Mouse (Mus musculus) CH12.LX (cell line): ENCODE data around the gene Irx4.

ENCODE experiments used
- CTCF ChIP-seq, 2 experiments: IDR thresholded peaks in 1 of 2; conservative IDR thresholded peaks in 1 of 2; 2 replicates each; pipeline ENCODE4 v1.5.1; 2011 to 2012; ENCODE audit warnings: low read depth in 2 of 2, low read length in 2 of 2, improper control_type of control experiment in 1 of 2, inconsistent platforms in 1 of 2, mild to moderate bottlenecking in 1 of 2, moderate library complexity in 1 of 2
- KAT2A ChIP-seq: IDR thresholded peaks from 2 replicates; pipeline ENCODE4 v1.6.1; 2012; ENCODE audit warnings: low read length, improper control_type of control experiment, inconsistent platforms; ENCODE audit not compliant: insufficient replicate concordance
- MAX ChIP-seq: IDR thresholded peaks from 2 replicates; pipeline ENCODE4 v1.6.1; 2011; ENCODE audit warnings: low read length, improper control_type of control experiment
- NRF1 ChIP-seq: IDR thresholded peaks from 2 replicates; pipeline ENCODE4 v1.6.1; 2014; ENCODE audit warnings: low read depth, mild to moderate bottlenecking, inconsistent platforms, low read length, improper control_type of control experiment, moderate library complexity
- POLR2A ChIP-seq: IDR thresholded peaks from 2 replicates; pipeline ENCODE4 v1.6.1; 2011; ENCODE audit warnings: low read depth, mild to moderate bottlenecking, improper control_type of control experiment, low read length
- USF2 ChIP-seq: conservative IDR thresholded peaks from 2 replicates; pipeline ENCODE4 v1.6.1; 2011; ENCODE audit warnings: low read depth, low read length, improper control_type of control experiment
- ZMIZ1 ChIP-seq: IDR thresholded peaks from 2 replicates; pipeline ENCODE4 v1.6.1; 2012; ENCODE audit warnings: low read depth, mild to moderate bottlenecking, inconsistent platforms, low read length, improper control_type of control experiment

- TF ChIP-seq ZMIZ1 (no peak), KAT2A (no peak), CTCF (conservative IDR thresholded peaks at IDR 0.05 in 1 of 2, IDR thresholded peaks at IDR 0.05 in 1 of 2; ENCODE audit: low read depth in 2 of 2, low read length in 2 of 2) (no peak), MAX (no peak), POLR2A (no peak), NRF1 (no peak), USF2 (no peak)
Measured at GRCm38 (mm10) chr13:73299322-73299721, 39.0 kb downstream of the Irx4 start.
